Mouse (Mus musculus) stomach, embryonic 16.5 days (tissue): Measurements from ENCODE around the gene Blmh. TPM values are rescaled to one million over a fixed set of nuclear protein-coding genes. Genes with fewer than 3 reads are reported as not detected.

Source experiments
- ATAC-seq: fragments of 200-750 bp; cut with Nextera tagmentation; 2 replicates; pipeline ENCODE4 v1.8.0; 2017; ENCODE audit warnings: moderate number of reproducible peaks, moderate TSS enrichment; ENCODE audit not compliant: insufficient read depth, low FRiP score
- H3K27ac ChIP-seq: fragments of 300-500 bp; sonication (generic); 2 replicates; pipeline ENCODE4 v1.5.1; 2014; ENCODE audit warnings: low read length
- H3K27me3 ChIP-seq: fragments of 300-500 bp; sonication (generic); 2 replicates; pipeline ENCODE4 v1.6.1; 2014; ENCODE audit warnings: low read length, control low read depth, mixed read lengths; ENCODE audit not compliant: control insufficient read depth, insufficient read depth
- H3K36me3 ChIP-seq: fragments of 300-500 bp; sonication (generic); 2 replicates; pipeline ENCODE4 v1.6.1; 2014; ENCODE audit warnings: low read length; ENCODE audit not compliant: control insufficient read depth, insufficient read depth
- H3K4me1 ChIP-seq: fragments of 300-500 bp; sonication (generic); 2 replicates; pipeline ENCODE4 v1.6.1; 2014; ENCODE audit warnings: low read length, control low read depth, mixed read lengths; ENCODE audit not compliant: control insufficient read depth, insufficient read depth
- H3K4me2 ChIP-seq: fragments of 300-500 bp; sonication (generic); 2 replicates; pipeline ENCODE4 v1.6.1; 2014; ENCODE audit warnings: low read depth, low read length, mixed read lengths
- H3K4me3 ChIP-seq: fragments of 300-500 bp; sonication (generic); replicated peaks from 2 replicates; pipeline ENCODE4 v1.5.1; 2014; ENCODE audit warnings: mild to moderate bottlenecking, low read length
- H3K9ac ChIP-seq: fragments of 300-500 bp; sonication (generic); 2 replicates; pipeline ENCODE4 v1.6.1; 2014; ENCODE audit warnings: low read length
- H3K9me3 ChIP-seq: fragments of 300-500 bp; sonication (generic); replicated peaks from 2 replicates; pipeline ENCODE4 v1.6.1; 2016; ENCODE audit warnings: low read length, control low read depth; ENCODE audit not compliant: control insufficient read depth
- WGBS: fragments of 180-500 bp; shearing (Covaris S2); extraction: QIAGEN DNeasy Blood & Tissue Kit; methylation state at CpG from one replicate; pipeline ENCODE4 v1.1.7; 2014; 5-methylcytosine and 5-hydroxymethylcytosine counted together
- polyA plus RNA-seq: library from polyadenylated mRNA; unstranded; fragments of >200 nt; fragmentation: Nextera tagmentation; extraction: Ambion mirVana; gene quantifications from 2 replicates; pipeline ENCODE4 v1.2.1, GENCODE M21; 2015

Blmh gene
- polyA plus RNA-seq, result 124 and 133 TPM in 2 replicates

- Histone ChIP-seq H3K4me3 (no peak within 1 kb of the TSS), H3K9ac (no peak within 1 kb of the TSS), H3K27ac (peak within 1 kb of the TSS; percentile 36; the same call in 1 of the 2 replicates), H3K4me1 (no peaks in the 10 kb centered on the region), H3K36me3 (no peaks in the 10 kb centered on the region), H3K9me3 (no peaks in the 10 kb centered on the region), H3K4me2 (peak within 1 kb of the TSS; percentile 28), H3K27me3 (no peaks in the 10 kb centered on the region)
- ATAC-seq, result no peak
- WGBS, result 44% methylated on average over 6 of the region's 6 CpGs
These were observed at the start of gene Blmh for GRCm38 (mm10) chr11:76924759-76925236. Gene Blmh, plus strand, starts transcription at chr11:76924809.

- no peak for ATAC-seq
- no peaks in the 10 kb centered on the region for H3K36me3 ChIP-seq
- H3K4me1 ChIP-seq, result peaks cover 4% of the 10 kb centered on the region; the same call in 1 of the 2 replicates
- H3K9ac ChIP-seq, result no peak overlapping the region
- H3K4me3 ChIP-seq, result no peak overlapping the region
- no peaks in the 10 kb centered on the region for H3K9me3 ChIP-seq
- H3K27ac ChIP-seq, result no peak overlapping the region
- WGBS, result 77% methylated on average over 5 of the region's 5 CpGs
- no peaks in the 10 kb centered on the region for H3K27me3 ChIP-seq
- H3K4me2 ChIP-seq, result no peak overlapping the region
These were observed 44.8 kb upstream of the Blmh start for GRCm38 (mm10) chr11:76879816-76880215.

GRCm38 (mm10) chr11:76884451-76884850, 40.2 kb upstream of the Blmh start:
- H3K4me2 ChIP-seq, result no peak overlapping the region
- H3K36me3 ChIP-seq, result no peaks in the 10 kb centered on the region
- H3K9me3 ChIP-seq, result no peaks in the 10 kb centered on the region
- H3K27me3 ChIP-seq, result no peaks in the 10 kb centered on the region
- ATAC-seq, result no peak
- no peak overlapping the region for H3K9ac ChIP-seq
- peaks cover 7% of the 10 kb centered on the region for H3K4me1 ChIP-seq
- no peak overlapping the region for H3K4me3 ChIP-seq
- WGBS, result 20% methylated on average over 5 of the region's 5 CpGs
- H3K27ac ChIP-seq, result no peak overlapping the region

GRCm38 (mm10) chr11:76889339-76890164, 35.1 kb upstream of the Blmh start:
- Histone ChIP-seq H3K4me1 (peaks cover 22% of the 10 kb centered on the region), H3K27ac (peak overlapping the region; percentile 35), H3K4me3 (no peak overlapping the region), H3K4me2 (no peak overlapping the region), H3K36me3 (no peaks in the 10 kb centered on the region), H3K9me3 (no peaks in the 10 kb centered on the region), H3K27me3 (no peaks in the 10 kb centered on the region), H3K9ac (peak overlapping the region; percentile 37; the same call in 1 of the 2 replicates)
- 32% methylated on average over 10 of the region's 10 CpGs for WGBS
- ATAC-seq, result peak; percentile 53; the same call in 1 of the 2 replicates

GRCm38 (mm10) chr11:76891171-76891570, 33.4 kb upstream of the Blmh start:
- WGBS, result 90% methylated on average over 7 of the region's 7 CpGs
- H3K4me2 ChIP-seq, result no peak overlapping the region
- no peak overlapping the region for H3K4me3 ChIP-seq
- H3K36me3 ChIP-seq, result no peaks in the 10 kb centered on the region
- no peak overlapping the region for H3K27ac ChIP-seq
- no peak overlapping the region for H3K9ac ChIP-seq
- no peaks in the 10 kb centered on the region for H3K9me3 ChIP-seq
- ATAC-seq, result no peak
- H3K4me1 ChIP-seq, result peaks cover 20% of the 10 kb centered on the region
- H3K27me3 ChIP-seq, result no peaks in the 10 kb centered on the region

- WGBS, result 85% methylated on average over 4 of the region's 4 CpGs
- Histone ChIP-seq H3K27ac (no peak overlapping the region), H3K4me1 (peaks cover 20% of the 10 kb centered on the region), H3K9ac (no peak overlapping the region), H3K4me3 (no peak overlapping the region), H3K4me2 (no peak overlapping the region), H3K27me3 (no peaks in the 10 kb centered on the region), H3K36me3 (no peaks in the 10 kb centered on the region), H3K9me3 (no peaks in the 10 kb centered on the region)
- no peak for ATAC-seq
These were observed 32.8 kb upstream of the Blmh start for GRCm38 (mm10) chr11:76891738-76892349.

GRCm38 (mm10) chr11:76892972-76893371, 31.6 kb upstream of the Blmh start:
- Histone ChIP-seq H3K27me3 (no peaks in the 10 kb centered on the region), H3K36me3 (no peaks in the 10 kb centered on the region), H3K4me3 (no peak overlapping the region), H3K4me2 (no peak overlapping the region), H3K4me1 (peaks cover 26% of the 10 kb centered on the region), H3K9me3 (no peaks in the 10 kb centered on the region), H3K9ac (no peak overlapping the region), H3K27ac (peak overlapping the region; percentile 7; the same call in 1 of the 2 replicates)
- no peak for ATAC-seq
- 66% methylated on average over 3 of the region's 3 CpGs for WGBS

GRCm38 (mm10) chr11:76893570-76893969, 31.0 kb upstream of the Blmh start:
- Histone ChIP-seq H3K27me3 (no peaks in the 10 kb centered on the region), H3K27ac (peak overlapping the region; percentile 7), H3K4me1 (peaks cover 32% of the 10 kb centered on the region), H3K36me3 (no peaks in the 10 kb centered on the region), H3K4me2 (no peak overlapping the region), H3K4me3 (no peak overlapping the region), H3K9me3 (no peaks in the 10 kb centered on the region), H3K9ac (no peak overlapping the region; the same call in 1 of the 2 replicates)
- 1% methylated on average over 4 of the region's 4 CpGs for WGBS
- peak; percentile 38; the same call in 1 of the 2 replicates for ATAC-seq

- H3K27me3 ChIP-seq, result no peaks in the 10 kb centered on the region
- no peak overlapping the region for H3K9ac ChIP-seq
- no peak overlapping the region for H3K4me3 ChIP-seq
- H3K36me3 ChIP-seq, result no peaks in the 10 kb centered on the region
- ATAC-seq, result peak; percentile 64; the same call in 1 of the 2 replicates
- 0 out of 2 replicates have a peak overlapping the region, but pooled peaks have one; percentile 7 for H3K27ac ChIP-seq
- no peaks in the 10 kb centered on the region for H3K9me3 ChIP-seq
- 27% methylated on average over 5 of the region's 5 CpGs for WGBS
- peaks cover 31% of the 10 kb centered on the region for H3K4me1 ChIP-seq
- H3K4me2 ChIP-seq, result no peak overlapping the region
These were observed 30.4 kb upstream of the Blmh start for GRCm38 (mm10) chr11:76894240-76894639.
